Mouse (Mus musculus): ENCODE measurements around the gene Gm49380. TPM values are rescaled to one million over a fixed set of nuclear protein-coding genes. Genes with fewer than 3 reads are reported as not detected.

Gm49380 gene
- polyA plus RNA-seq, 1 experiment from 2014 or later = 0.21 TPM

GRCm38 (mm10) chr9:44106182-44106581 lies 7.1 kb downstream of the Gm49380 start:
- Histone ChIP-seq H3K4me1 (ENCODE audit: control insufficient read depth, insufficient read depth, low read length) (peaks cover 39% of the 10 kb centered on the region), H3K9ac (ENCODE audit: low read length) (no peak overlapping the region), H3K9me3 (replicated peaks; ENCODE audit: control insufficient read depth, low read length) (no peaks in the 10 kb centered on the region), H3K27me3 (ENCODE audit: control insufficient read depth, insufficient read depth, low read length) (no peaks in the 10 kb centered on the region), H3K27ac (ENCODE audit: low read length) (no peak overlapping the region), H3K4me3 (replicated peaks; ENCODE audit: low read length) (no peak overlapping the region), H3K36me3 (ENCODE audit: control insufficient read depth, insufficient read depth, low read length) (peaks cover 5% of the 10 kb centered on the region; the same call in 1 of the 2 replicates), H3K4me2 (ENCODE audit: low read depth, low read length) (no peak overlapping the region)
- WGBS = 92% methylated on average over 7 of the region's 7 CpGs
- ATAC-seq (ENCODE audit: insufficient read depth, low FRiP score) = no peak

DNA sequence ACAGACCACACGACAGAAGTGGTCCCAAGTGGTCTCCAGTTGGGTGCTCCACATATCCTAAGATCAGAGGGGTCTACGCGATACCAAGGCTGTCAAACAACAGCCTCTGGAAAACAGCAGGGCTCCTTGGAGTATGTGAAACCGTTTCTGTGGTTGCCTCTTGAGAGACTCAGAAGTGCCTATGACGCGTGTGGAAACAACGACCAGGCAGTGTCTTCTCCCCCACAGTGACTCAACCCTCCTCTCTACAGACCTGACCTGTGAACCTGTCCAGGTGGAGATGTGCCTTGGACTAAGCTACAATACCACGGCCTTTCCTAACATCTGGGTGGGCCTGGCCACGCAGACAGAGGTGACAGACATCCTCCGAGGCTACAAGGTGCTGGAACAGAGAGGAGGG lies 7.5 kb downstream of the Gm49380 start:
- Histone ChIP-seq H3K9me3 (replicated peaks; ENCODE audit: control insufficient read depth, low read length) (no peaks in the 10 kb centered on the region), H3K27ac (ENCODE audit: low read length) (no peak overlapping the region), H3K27me3 (ENCODE audit: control insufficient read depth, insufficient read depth, low read length) (no peaks in the 10 kb centered on the region), H3K4me1 (ENCODE audit: control insufficient read depth, insufficient read depth, low read length) (peaks cover 39% of the 10 kb centered on the region), H3K4me3 (replicated peaks; ENCODE audit: low read length) (no peak overlapping the region), H3K9ac (ENCODE audit: low read length) (no peak overlapping the region), H3K4me2 (ENCODE audit: low read depth, low read length) (no peak overlapping the region), H3K36me3 (ENCODE audit: control insufficient read depth, insufficient read depth, low read length) (peaks cover 5% of the 10 kb centered on the region; the same call in 1 of the 2 replicates)
- ATAC-seq (ENCODE audit: insufficient read depth, low FRiP score) = no peak
- WGBS = 85% methylated on average over 10 of the region's 10 CpGs

DNA sequence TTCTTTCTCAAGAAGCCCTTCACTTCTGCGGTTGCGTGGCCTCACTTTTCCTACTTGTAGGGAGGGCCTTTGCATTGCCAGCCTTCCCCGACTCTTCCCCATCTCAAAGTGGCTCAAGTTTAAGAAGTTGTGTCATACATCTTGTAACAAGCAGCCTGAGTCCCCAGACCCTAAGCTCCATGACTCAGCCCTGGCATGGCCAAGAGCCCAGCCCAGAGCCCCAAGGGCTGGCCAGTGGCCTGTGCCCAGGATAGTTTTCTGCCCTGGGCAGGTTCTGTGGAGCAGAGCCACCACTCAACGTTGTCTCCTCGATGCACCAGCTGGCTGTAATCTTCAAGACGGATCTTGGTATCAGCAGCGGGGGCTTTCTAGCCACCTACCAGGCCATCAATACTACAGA lies 8.4 kb downstream of the Gm49380 start:
- Histone ChIP-seq H3K4me3 (replicated peaks; ENCODE audit: low read length) (no peak overlapping the region), H3K9me3 (replicated peaks; ENCODE audit: control insufficient read depth, low read length) (no peaks in the 10 kb centered on the region), H3K9ac (ENCODE audit: low read length) (no peak overlapping the region), H3K27ac (ENCODE audit: low read length) (no peak overlapping the region), H3K36me3 (ENCODE audit: control insufficient read depth, insufficient read depth, low read length) (peaks cover 5% of the 10 kb centered on the region; the same call in 1 of the 2 replicates), H3K4me2 (ENCODE audit: low read depth, low read length) (no peak overlapping the region), H3K4me1 (ENCODE audit: control insufficient read depth, insufficient read depth, low read length) (peaks cover 31% of the 10 kb centered on the region), H3K27me3 (ENCODE audit: control insufficient read depth, insufficient read depth, low read length) (no peaks in the 10 kb centered on the region)
- 86% methylated on average over 7 of the region's 7 CpGs for WGBS
- ATAC-seq (ENCODE audit: insufficient read depth, low FRiP score) = no peak

DNA sequence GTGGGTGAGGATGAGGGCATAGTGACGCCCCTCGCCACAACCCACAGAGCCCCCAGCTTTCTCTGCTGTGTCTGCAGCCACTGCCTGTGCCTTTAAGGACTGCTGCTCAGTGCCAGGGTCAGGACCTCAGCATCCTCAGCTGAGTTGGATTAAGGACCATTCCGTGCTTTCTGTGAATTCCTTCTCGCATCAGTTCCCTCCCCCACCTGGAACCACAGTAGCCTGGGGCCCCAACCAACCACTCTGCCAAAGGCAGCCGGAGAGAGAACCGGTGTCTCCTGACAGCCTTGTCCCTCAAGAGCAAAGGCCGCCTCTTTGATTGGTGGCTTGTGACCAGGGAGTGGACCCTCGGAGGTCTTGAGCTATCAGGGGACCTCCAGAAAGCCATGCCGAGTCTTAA lies 11.8 kb downstream of the Gm49380 start, which contains the start of gene Mfrp:
Gene Mfrp (plus strand): TSS at position 240 of the 400 bp plus-strand sequence.
- H3K27me3 ChIP-seq (ENCODE audit: control insufficient read depth, insufficient read depth, low read length) = no peaks in the 10 kb centered on the region
- no peaks in the 10 kb centered on the region for H3K9me3 ChIP-seq (replicated peaks; ENCODE audit: control insufficient read depth, low read length)
- 72% methylated on average over 9 of the region's 9 CpGs for WGBS
- no peak within 1 kb of the TSS for H3K27ac ChIP-seq (ENCODE audit: low read length)
- H3K4me1 ChIP-seq (ENCODE audit: control insufficient read depth, insufficient read depth, low read length) = no peaks in the 10 kb centered on the region; the same call in 1 of the 2 replicates
- H3K4me3 ChIP-seq (replicated peaks; ENCODE audit: low read length) = no peak within 1 kb of the TSS
- ATAC-seq (ENCODE audit: insufficient read depth, low FRiP score) = no peak
- no peak within 1 kb of the TSS for H3K4me2 ChIP-seq (ENCODE audit: low read depth, low read length)
- no peaks in the 10 kb centered on the region; the same call in 1 of the 2 replicates for H3K36me3 ChIP-seq (ENCODE audit: control insufficient read depth, insufficient read depth, low read length)
- H3K9ac ChIP-seq (ENCODE audit: low read length) = no peak within 1 kb of the TSS

- Histone ChIP-seq H3K27me3 (ENCODE audit: control insufficient read depth, insufficient read depth, low read length) (no peaks in the 10 kb centered on the region), H3K27ac (ENCODE audit: low read length) (no peak overlapping the region), H3K4me1 (ENCODE audit: control insufficient read depth, insufficient read depth, low read length) (peaks cover 8% of the 10 kb centered on the region), H3K4me3 (replicated peaks; ENCODE audit: low read length) (no peak overlapping the region), H3K36me3 (ENCODE audit: control insufficient read depth, insufficient read depth, low read length) (no peaks in the 10 kb centered on the region), H3K9me3 (replicated peaks; ENCODE audit: control insufficient read depth, low read length) (no peaks in the 10 kb centered on the region), H3K9ac (ENCODE audit: low read length) (no peak overlapping the region), H3K4me2 (ENCODE audit: low read depth, low read length) (no peak overlapping the region)
- WGBS = 40% methylated on average over 9 of the region's 9 CpGs
- no peak for ATAC-seq (ENCODE audit: insufficient read depth, low FRiP score)
Observed at GRCm38 (mm10) chr9:44096536-44096935, 16.8 kb downstream of the Gm49380 start.

DNA sequence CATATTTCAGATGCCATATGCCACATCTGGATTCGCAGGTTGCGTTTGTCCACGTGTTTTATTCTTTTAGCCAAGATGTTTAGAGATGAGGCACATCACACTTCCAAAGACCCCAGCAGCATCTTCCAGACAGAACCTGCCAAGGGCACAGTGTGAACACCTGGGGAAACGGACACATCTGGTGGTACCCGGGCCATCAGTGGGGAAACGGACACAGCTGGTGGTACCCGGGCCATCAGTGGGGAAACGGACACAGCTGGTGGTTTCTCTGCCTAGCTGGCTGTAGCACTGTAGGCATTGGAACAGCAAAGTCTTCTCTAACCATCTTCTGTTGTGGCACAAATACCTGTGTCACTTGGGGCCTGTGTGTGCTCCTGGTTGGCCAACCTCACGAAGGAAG lies 17.5 kb downstream of the Gm49380 start:
- Histone ChIP-seq H3K4me1 (ENCODE audit: control insufficient read depth, insufficient read depth, low read length) (peaks cover 8% of the 10 kb centered on the region), H3K9me3 (replicated peaks; ENCODE audit: control insufficient read depth, low read length) (no peaks in the 10 kb centered on the region), H3K36me3 (ENCODE audit: control insufficient read depth, insufficient read depth, low read length) (no peaks in the 10 kb centered on the region), H3K9ac (ENCODE audit: low read length) (no peak overlapping the region), H3K4me3 (replicated peaks; ENCODE audit: low read length) (no peak overlapping the region), H3K4me2 (ENCODE audit: low read depth, low read length) (no peak overlapping the region), H3K27ac (ENCODE audit: low read length) (no peak overlapping the region), H3K27me3 (ENCODE audit: control insufficient read depth, insufficient read depth, low read length) (no peaks in the 10 kb centered on the region)
- no peak for ATAC-seq (ENCODE audit: insufficient read depth, low FRiP score)
- 89% methylated on average over 9 of the region's 9 CpGs for WGBS

- no peak for ATAC-seq (ENCODE audit: insufficient read depth, low FRiP score)
- Histone ChIP-seq H3K36me3 (ENCODE audit: control insufficient read depth, insufficient read depth, low read length) (no peaks in the 10 kb centered on the region), H3K9me3 (replicated peaks; ENCODE audit: control insufficient read depth, low read length) (no peaks in the 10 kb centered on the region), H3K4me2 (ENCODE audit: low read depth, low read length) (no peak overlapping the region), H3K9ac (ENCODE audit: low read length) (no peak overlapping the region), H3K27ac (ENCODE audit: low read length) (no peak overlapping the region), H3K27me3 (ENCODE audit: control insufficient read depth, insufficient read depth, low read length) (no peaks in the 10 kb centered on the region), H3K4me1 (ENCODE audit: control insufficient read depth, insufficient read depth, low read length) (peaks cover 8% of the 10 kb centered on the region), H3K4me3 (replicated peaks; ENCODE audit: low read length) (no peak overlapping the region)
- 84% methylated on average over 3 of the region's 3 CpGs for WGBS
Observed at GRCm38 (mm10) chr9:44094737-44095136, 18.6 kb downstream of the Gm49380 start.

DNA sequence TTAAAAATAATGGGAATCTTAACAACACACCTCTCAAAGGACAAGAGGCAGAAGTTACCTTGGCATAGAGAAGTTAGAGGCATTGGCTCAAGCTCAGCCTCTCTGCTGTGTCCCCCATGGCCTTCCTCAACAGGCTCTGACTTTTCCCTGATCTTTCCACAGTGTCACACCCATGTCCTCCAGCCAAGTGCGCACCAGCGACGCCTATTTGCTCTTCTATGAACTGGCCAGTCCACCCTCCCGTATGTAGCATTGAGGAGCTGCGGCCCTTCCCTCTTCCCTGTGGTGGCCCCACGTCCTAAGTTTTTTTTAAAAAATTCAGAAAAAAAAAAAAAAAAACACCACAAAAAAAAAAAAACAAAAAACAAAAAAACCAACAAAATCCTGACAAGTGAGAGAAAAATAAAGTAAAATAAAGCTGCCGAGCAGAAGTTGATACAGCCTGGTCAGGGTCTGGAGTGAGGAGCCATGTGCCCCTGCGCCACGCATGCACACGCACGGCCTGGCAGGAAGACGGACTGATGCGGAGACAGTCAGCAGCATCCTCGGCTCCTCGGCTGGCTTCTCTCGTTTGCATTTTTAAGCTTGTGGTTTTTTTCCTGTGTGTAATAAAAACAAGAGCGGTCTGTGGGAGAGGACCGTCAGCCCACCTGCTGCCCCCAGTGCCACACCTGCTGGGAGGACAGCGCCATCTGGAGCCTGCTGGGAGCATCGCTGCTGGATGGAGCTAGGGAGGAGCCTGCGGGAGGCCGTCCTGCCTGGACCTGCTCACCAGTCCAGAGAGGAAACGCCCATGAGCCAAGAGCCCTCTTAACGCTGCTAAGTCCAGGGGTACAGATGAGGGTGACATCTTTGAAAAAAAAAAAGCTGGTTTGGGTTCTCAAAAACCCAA lies 19.4 kb downstream of the Gm49380 start:
- H3K4me1 ChIP-seq (ENCODE audit: control insufficient read depth, insufficient read depth, low read length) = peaks cover 14% of the 10 kb centered on the region
- H3K4me2 ChIP-seq (ENCODE audit: low read depth, low read length) = no peak overlapping the region
- peak; percentile 79; the same call in 1 of the 2 replicates for ATAC-seq (ENCODE audit: insufficient read depth, low FRiP score)
- WGBS = 38% methylated on average over 24 of the region's 24 CpGs
- H3K9ac ChIP-seq (ENCODE audit: low read length) = no peak overlapping the region
- no peaks in the 10 kb centered on the region for H3K27me3 ChIP-seq (ENCODE audit: control insufficient read depth, insufficient read depth, low read length)
- H3K4me3 ChIP-seq (replicated peaks; ENCODE audit: low read length) = no peak overlapping the region
- H3K9me3 ChIP-seq (replicated peaks; ENCODE audit: control insufficient read depth, low read length) = no peaks in the 10 kb centered on the region
- no peak overlapping the region for H3K27ac ChIP-seq (ENCODE audit: low read length)
- no peaks in the 10 kb centered on the region for H3K36me3 ChIP-seq (ENCODE audit: control insufficient read depth, insufficient read depth, low read length)

- Histone ChIP-seq H3K9me3 (replicated peaks; ENCODE audit: control insufficient read depth, low read length) (no peaks in the 10 kb centered on the region), H3K36me3 (ENCODE audit: control insufficient read depth, insufficient read depth, low read length) (no peaks in the 10 kb centered on the region), H3K4me1 (ENCODE audit: control insufficient read depth, insufficient read depth, low read length) (peaks cover 37% of the 10 kb centered on the region), H3K27me3 (ENCODE audit: control insufficient read depth, insufficient read depth, low read length) (no peaks in the 10 kb centered on the region), H3K27ac (ENCODE audit: low read length) (no peak overlapping the region), H3K9ac (ENCODE audit: low read length) (no peak overlapping the region), H3K4me2 (ENCODE audit: low read depth, low read length) (no peak overlapping the region), H3K4me3 (replicated peaks; ENCODE audit: low read length) (no peak overlapping the region)
- ATAC-seq (ENCODE audit: insufficient read depth, low FRiP score) = no peak
- 56% methylated on average over 12 of the region's 12 CpGs for WGBS
Observed at GRCm38 (mm10) chr9:44088877-44089608, 24.3 kb downstream of the Gm49380 start.

Measured in stomach, embryonic 16.5 days (tissue).